Mouse (Mus musculus) spleen, adult 2 months (tissue): Measurements from ENCODE around the gene Ephx1.

Experiments
- CTCF ChIP-seq: fragments of 200-500 bp; IDR thresholded peaks from 2 replicates; pipeline ENCODE4 v1.5.1; 2011; ENCODE audit warnings: mild to moderate bottlenecking, inconsistent platforms; ENCODE audit not compliant: insufficient read depth, insufficient read length, insufficient replicate concordance; ENCODE audit errors: extremely low read depth
- POLR2A ChIP-seq: fragments of 200-500 bp; IDR thresholded peaks from 2 replicates; pipeline ENCODE4 v1.6.1; 2011; ENCODE audit warnings: low read depth, low read length, inconsistent platforms

GRCm38 (mm10) chr1:180979484-180980251 lies 41.0 kb downstream of the Ephx1 start:
- TF ChIP-seq CTCF (no peak), POLR2A (no peak)
